Mouse (Mus musculus) urinary bladder, adult 18-20 months (tissue): ENCODE data around the gene Grik3.

Source experiments
- DNase-seq, 2 experiments: peaks; one replicate each; pipeline ENCODE4 v3.0.0; 2022; ENCODE audit warnings: low spot score in 2 of 2, mixed read lengths in 2 of 2

Grik3 gene

GRCm38 (mm10) chr4:125491505-125492121, 1.1 kb downstream of the Grik3 start:
- peak in 1 of 2 experiments; percentile 11 for DNase-seq

- DNase-seq, result no peak
These were observed 1.6 kb downstream of the Grik3 start for GRCm38 (mm10) chr4:125492122-125492505.

- DNase-seq, result no peak
These were observed 2.2 kb downstream of the Grik3 start for GRCm38 (mm10) chr4:125492706-125493105.

- no peak for DNase-seq
These were observed 2.6 kb downstream of the Grik3 start for GRCm38 (mm10) chr4:125493124-125493523.

- no peak for DNase-seq
These were observed 5.0 kb downstream of the Grik3 start for GRCm38 (mm10) chr4:125495477-125495876.

GRCm38 (mm10) chr4:125497001-125497400, 6.5 kb downstream of the Grik3 start:
- no peak for DNase-seq

- no peak for DNase-seq
These were observed 7.0 kb downstream of the Grik3 start for GRCm38 (mm10) chr4:125497471-125497870.

- no peak for DNase-seq
These were observed 8.4 kb downstream of the Grik3 start for GRCm38 (mm10) chr4:125498866-125499265.

- peak in 1 of 2 experiments; percentile 17 for DNase-seq
These were observed 12.4 kb downstream of the Grik3 start for GRCm38 (mm10) chr4:125502861-125503260.

GRCm38 (mm10) chr4:125512434-125512833, 21.9 kb downstream of the Grik3 start:
- no peak for DNase-seq

- no peak for DNase-seq
These were observed 25.1 kb downstream of the Grik3 start for GRCm38 (mm10) chr4:125515646-125516045.

- no peak for DNase-seq
These were observed 26.1 kb downstream of the Grik3 start for GRCm38 (mm10) chr4:125516612-125517011.

- no peak for DNase-seq
These were observed 28.4 kb downstream of the Grik3 start for GRCm38 (mm10) chr4:125518861-125519260.

GRCm38 (mm10) chr4:125522931-125523330, 32.4 kb downstream of the Grik3 start:
- no peak for DNase-seq

GRCm38 (mm10) chr4:125525266-125525665, 34.8 kb downstream of the Grik3 start:
- DNase-seq, result no peak

- no peak for DNase-seq
These were observed 35.9 kb downstream of the Grik3 start for GRCm38 (mm10) chr4:125526425-125526824.

- no peak for DNase-seq
These were observed 43.5 kb downstream of the Grik3 start for GRCm38 (mm10) chr4:125533965-125534364.

GRCm38 (mm10) chr4:125534449-125534848, 43.9 kb downstream of the Grik3 start:
- no peak for DNase-seq

GRCm38 (mm10) chr4:125534991-125535401, 44.5 kb downstream of the Grik3 start:
- DNase-seq, result no peak

GRCm38 (mm10) chr4:125535465-125535864, 45.0 kb downstream of the Grik3 start:
- DNase-seq, result no peak

GRCm38 (mm10) chr4:125535977-125536376, 45.5 kb downstream of the Grik3 start:
- DNase-seq, result no peak

GRCm38 (mm10) chr4:125538301-125538965, 47.9 kb downstream of the Grik3 start:
- DNase-seq, result no peak

- DNase-seq, result no peak
These were observed 49.1 kb downstream of the Grik3 start for GRCm38 (mm10) chr4:125539617-125540016.

- no peak for DNase-seq
These were observed 52.7 kb downstream of the Grik3 start for GRCm38 (mm10) chr4:125543171-125543570.
